Mouse (Mus musculus) E14TG2a.4 (cell line): ENCODE measurements around the gene Dnah10.

Source experiments
- CTCF ChIP-seq: conservative IDR thresholded peaks from 2 replicates; pipeline ENCODE4 v1.5.1; 2014; ENCODE audit warnings: low read length
- NANOG ChIP-seq: IDR thresholded peaks from 2 replicates; pipeline ENCODE4 v1.6.1; 2014; ENCODE audit warnings: borderline replicate concordance, low read length, mixed read lengths

- peak; percentile 88 for TF ChIP-seq CTCF
- no peak for TF ChIP-seq NANOG
Observed at GRCm38 (mm10) chr5:124761011-124761410, 36.1 kb downstream of the Dnah10 start.
